Mouse (Mus musculus) effector memory CD4-positive, alpha-beta T cell, adult 5 months (primary cell): ENCODE results near the gene Rspo3. TPM values are rescaled to one million over a fixed set of nuclear protein-coding genes. Genes with fewer than 3 reads are reported as not detected.

ENCODE experiments used
- polyA plus RNA-seq: library from polyadenylated mRNA; unstranded; fragments of 100-300 nt; shearing (Covaris generic); gene quantifications from one replicate; pipeline ENCODE4 v1.2.1, GENCODE M21; 2017

The Rspo3 gene
- polyA plus RNA-seq: not detected

GRCm38 (mm10) chr10:29535546-29536260 lies at the start of gene Rspo3:
Gene Rspo3, minus strand, starts transcription at chr10:29535867.

Other genes starting within 250 kb of the Rspo3 start
- 12.8 TPM for gene Echdc1, start 222.7 kb downstream of the Rspo3 start, polyA plus RNA-seq
- 83.0 TPM for gene Rnf146, start 173.4 kb downstream of the Rspo3 start, polyA plus RNA-seq